Mouse (Mus musculus) sigmoid colon, adult 10 weeks (tissue): ENCODE measurements around the gene Dbn1. TPM values are rescaled to one million over a fixed set of nuclear protein-coding genes. Genes with fewer than 3 reads are reported as not detected.

Experiments used
- polyA plus RNA-seq: library from polyadenylated mRNA; stranded (reverse); fragments of 350-450 nt; fragmentation: Illumina TruSeq; extraction: RNeasy Lipid Tissue Mini Kit (QIAGEN cat#74804); gene quantifications from one replicate; pipeline ENCODE4 v1.2.3, GENCODE M21; 2014; ENCODE audit warnings: low read depth, low replicate concordance

Dbn1 gene
- 0.98 TPM for polyA plus RNA-seq

DNA sequence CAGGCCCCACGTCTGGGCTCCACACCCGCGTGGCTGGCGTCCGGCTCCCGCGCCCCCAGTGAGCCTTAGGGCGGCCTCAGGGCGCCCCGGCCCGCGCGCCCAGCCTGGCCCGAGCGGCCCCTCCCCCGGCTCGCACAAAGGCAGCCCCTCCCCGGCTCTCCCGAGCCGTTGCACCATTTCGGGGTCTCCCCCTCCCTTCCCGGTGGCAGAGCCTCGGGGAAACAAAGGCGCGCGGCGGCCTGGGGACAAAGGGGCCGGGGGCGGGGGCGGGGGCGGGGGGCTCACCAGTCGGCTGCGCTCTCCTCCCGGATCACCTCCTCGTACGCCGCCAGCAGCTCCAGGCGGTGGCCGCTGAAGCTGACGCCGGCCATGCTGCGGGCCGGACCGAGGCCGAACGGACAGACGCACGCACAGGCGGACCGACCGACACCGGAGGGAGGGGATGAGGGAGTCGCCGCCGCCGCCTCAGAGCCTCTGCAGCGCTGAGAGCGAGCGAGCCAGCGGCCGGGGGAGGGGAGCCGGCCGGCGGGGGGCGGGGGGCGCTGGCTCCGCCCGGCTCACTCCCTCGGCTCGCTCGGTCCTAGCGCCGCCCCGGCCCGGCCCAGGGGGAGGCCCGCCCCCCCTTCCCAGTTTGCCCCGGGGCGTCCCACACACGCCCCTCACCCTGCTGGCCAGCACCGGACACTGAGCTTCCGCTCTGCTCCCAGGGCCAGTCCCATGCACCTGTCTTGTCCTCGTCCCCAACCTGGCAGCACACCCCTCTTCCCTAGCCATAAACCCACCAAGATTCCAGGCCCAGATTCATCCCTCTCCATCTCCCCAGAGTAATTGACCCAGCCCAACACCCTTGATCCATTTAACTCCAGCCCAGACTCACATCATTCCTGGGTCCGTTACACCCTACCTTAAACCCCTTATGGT, at the start of gene Dbn1:
Gene Dbn1, minus strand, starts transcription at position 534 of the 921 bp plus-strand sequence.

DNA sequence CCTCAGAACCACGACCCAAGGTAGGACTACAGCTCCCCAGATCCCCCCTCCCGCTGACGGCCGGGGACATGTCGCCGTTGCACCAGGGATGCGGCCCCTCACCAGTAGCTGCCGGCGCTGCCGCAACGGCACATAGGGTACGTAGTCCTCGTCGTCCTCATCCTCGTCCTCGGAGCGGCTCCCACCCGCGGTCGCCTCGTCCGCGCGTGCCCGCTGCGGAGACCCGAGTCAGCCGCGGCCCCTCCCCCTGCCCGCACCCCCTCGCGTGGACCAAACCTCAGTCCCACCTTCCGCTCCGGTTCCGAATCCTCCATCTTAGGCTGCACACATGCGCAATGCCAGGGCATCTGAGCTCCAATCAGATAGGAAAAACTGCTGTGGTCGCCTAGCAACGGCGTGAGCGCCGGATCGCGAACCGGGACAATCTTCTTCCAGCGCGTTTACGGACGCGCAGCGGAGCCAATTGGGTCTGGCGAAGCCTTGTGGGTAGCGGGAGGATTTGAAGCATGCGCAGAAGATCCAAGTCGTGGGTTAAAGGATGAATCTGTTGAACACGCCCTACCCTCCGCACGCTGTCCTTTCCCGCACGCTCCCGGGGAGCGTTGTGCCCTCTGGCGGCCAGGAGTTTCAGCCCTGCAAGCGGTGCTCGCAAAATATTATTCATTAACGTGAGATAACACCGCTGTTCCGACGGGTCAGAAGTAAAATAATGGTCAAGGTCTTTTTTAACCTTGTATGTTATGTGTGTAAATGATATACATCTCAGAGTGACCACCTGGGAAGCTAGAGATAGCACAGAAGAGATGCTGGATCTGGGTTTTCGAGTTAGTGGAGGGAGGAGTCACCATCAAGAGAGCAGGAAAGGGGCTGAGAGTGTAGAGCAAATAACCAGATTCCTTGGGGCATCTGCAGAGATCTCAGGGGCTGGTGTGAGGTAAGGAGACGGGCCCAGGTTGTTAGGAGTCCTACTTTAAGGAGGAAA, 48.6 kb upstream of the Dbn1 start, which contains the start of gene Ddx41:
Gene Ddx41, minus strand, starts transcription at position 465 of the 982 bp plus-strand sequence.

DNA sequence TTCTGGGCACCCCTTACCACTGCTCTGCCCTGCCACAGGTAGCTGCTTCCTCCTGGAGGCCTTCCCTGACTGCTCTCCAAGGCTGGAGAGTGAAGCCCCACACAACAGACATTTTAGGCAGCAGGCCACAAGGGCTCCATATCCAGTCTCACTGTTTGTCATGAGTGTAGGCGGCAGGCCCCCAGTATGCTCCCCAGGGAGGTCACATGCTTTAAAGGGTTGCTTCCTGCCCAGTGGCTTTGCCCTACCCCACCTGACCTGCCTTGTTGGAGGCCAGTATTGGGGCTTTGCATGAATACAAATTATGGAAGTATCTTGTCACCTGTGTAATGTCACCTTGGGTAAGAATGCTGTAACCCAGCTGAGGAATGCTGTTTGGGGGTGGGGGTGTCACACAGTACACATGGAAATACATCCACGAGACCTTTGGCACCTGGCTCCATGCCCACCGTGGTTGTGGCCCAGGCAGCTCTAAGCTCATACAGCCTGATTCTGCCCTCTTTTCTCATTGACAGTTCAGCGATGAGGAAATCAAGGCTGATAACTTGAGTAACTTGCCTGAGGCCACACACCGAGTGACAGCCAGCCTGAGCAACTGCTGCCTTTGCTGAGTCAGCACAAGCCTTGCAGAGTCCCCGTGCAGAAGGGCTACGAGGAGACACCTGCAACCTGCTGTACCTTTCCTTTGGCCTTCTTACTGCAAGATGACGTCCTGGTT, 41.4 kb upstream of the Dbn1 start, which contains the start of gene Dok3:
Gene Dok3, minus strand, starts transcription at position 99 of the 718 bp plus-strand sequence.

DNA sequence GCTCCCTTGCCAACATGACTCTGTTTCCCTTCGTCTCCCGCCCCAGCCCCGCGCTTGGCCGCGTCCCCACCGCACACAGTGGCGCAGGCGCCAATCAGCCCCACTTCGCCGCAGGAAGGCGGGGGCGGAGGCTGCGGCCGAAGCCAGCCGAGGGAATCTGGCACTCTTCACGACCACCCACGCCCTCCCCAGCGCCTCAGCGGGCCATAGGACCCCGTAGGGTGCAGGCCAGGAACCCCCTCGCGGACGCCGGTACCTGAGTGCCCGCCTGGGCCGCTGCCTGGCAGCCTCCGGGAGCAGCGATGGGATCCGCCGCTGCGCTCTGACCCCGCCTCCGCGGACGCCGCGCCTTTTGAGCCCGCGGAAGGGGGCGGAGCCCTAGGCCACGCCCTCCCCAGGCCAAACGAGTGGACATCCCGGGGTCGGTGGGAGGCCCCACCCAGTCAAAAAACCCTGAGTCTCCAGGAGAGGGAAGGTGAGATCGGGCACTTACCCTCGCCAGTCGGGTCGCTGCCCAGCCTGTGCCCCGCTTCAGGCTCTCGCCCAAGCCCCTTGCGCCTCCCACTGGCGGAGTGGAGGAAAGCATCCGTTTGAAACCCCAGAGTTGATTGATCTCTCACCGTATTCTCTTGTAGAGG, 25.3 kb upstream of the Dbn1 start, which contains the start of gene Pdlim7:
Gene Pdlim7, minus strand, starts transcription at position 566 of the 638 bp plus-strand sequence.

DNA sequence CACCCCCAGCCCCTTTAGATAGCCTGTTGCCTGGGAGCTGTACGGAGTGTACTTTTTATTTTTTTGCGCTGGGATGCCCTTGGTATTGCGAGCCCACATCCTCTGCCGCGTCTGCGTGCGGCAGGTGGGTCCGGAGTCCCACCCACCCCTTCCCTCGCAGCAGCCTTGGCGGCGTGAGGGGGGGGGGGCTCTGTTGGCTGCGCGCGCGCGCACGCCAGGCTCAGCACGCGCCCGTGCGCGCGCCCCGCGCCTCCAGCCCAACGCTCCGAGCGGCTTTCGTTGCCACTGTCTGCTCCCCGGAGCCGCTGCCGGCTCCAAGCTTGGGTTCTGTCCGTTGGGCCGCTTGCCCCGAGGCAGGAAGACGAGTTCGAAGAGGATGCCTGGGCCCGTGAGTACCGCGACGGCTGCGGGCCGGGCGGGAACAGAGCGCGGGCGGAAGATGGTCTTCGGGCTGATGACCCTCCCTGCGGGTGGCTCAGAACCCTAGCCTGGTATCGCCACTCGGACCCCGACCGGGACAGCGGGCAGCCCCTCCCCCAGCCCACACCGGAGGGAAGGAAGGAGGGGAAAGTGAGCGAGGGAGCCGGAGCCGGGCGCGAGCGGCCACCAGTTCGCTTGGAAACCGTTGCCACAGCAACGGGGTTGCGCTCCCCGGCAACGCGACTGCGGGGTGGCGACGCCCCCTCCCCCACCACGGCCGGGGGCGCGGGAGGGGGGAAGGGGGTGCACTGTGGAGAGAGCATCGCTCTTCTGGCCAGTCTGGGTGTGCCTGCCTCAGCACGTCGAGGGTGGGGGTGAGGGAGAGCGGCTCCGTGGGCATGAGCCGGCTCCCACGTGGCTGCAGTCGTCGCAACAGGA, 23.7 kb downstream of the Dbn1 start, which contains the start of gene Prr7:
Gene Prr7, plus strand, starts transcription at position 241 of the 858 bp plus-strand sequence.

DNA sequence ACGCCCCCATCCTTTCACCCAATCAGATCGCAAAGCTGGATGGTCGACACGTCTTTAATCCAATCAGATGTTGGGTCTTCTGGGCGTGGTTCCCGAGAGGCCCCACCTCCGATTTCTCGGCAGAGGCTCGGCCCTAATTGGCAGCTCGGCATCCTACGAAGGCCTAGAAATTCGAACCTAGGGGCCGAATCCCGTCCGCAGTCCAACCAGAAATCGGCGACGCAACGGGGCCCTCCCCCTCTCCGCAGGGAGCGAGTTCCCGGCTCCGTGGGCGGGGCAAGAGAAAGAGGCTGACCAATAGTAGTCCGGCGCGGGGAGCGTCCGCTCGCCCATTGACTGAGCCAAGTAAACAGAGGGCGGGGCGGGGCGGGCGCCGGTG, 43.0 kb downstream of the Dbn1 start, which contains the start of gene Grk6:
Gene Grk6, plus strand, starts transcription at position 136 of the 379 bp plus-strand sequence.

DNA sequence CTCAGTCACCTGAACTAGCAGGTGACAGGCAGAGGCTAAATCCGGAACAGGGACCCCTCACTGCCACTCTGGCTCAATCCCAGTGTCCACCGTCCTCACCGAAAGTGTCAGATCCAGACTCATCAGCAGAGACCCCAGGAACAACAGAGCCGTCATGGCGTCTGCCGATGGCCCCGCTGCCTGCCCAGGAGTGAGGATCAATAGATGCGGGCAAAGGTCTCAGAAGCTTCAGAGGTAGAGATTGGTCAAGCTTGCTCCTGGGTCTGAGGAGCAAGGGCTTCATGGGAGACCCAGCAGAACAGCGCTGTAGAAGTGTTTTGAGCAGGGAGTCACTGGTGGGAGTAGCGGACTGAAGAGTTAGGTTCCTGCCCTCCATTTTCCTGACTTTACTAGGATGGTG, 61.3 kb downstream of the Dbn1 start, which contains the start of gene F12:
Gene F12, minus strand, starts transcription at position 181 of the 400 bp plus-strand sequence.

Other genes with a start within 250 kb of the Dbn1 start
- gene Prelid1, start 167.6 kb downstream of the Dbn1 start, polyA plus RNA-seq = 10.2 TPM
- 13.6 TPM for gene Rab24, start 166.2 kb downstream of the Dbn1 start, polyA plus RNA-seq
- not detected for gene Mxd3, start 158.3 kb downstream of the Dbn1 start, polyA plus RNA-seq
- 29.8 TPM for gene Lman2, start 125.3 kb downstream of the Dbn1 start, polyA plus RNA-seq
- gene Rgs14, start 118.4 kb downstream of the Dbn1 start, polyA plus RNA-seq = not detected
- not detected for gene Slc34a1, start 89.9 kb downstream of the Dbn1 start, polyA plus RNA-seq
- gene Pfn3, start 72.9 kb downstream of the Dbn1 start, polyA plus RNA-seq = not detected
- not detected for gene F12, start 61.3 kb downstream of the Dbn1 start, polyA plus RNA-seq
- gene Grk6, start 43.0 kb downstream of the Dbn1 start, polyA plus RNA-seq = 10.4 TPM
- gene Prr7, start 23.8 kb downstream of the Dbn1 start, polyA plus RNA-seq = not detected
- 1.1 TPM for gene Pdlim7, start 25.6 kb upstream of the Dbn1 start, polyA plus RNA-seq
- gene Dok3, start 41.2 kb upstream of the Dbn1 start, polyA plus RNA-seq = 0.35 TPM
- gene Ddx41, start 48.5 kb upstream of the Dbn1 start, polyA plus RNA-seq = 1.0 TPM
- gene Fam193b, start 83.0 kb upstream of the Dbn1 start, polyA plus RNA-seq = 7.6 TPM
- gene Tmed9, start 85.6 kb upstream of the Dbn1 start, polyA plus RNA-seq = 57.2 TPM
- gene B4galt7, start 111.8 kb upstream of the Dbn1 start, polyA plus RNA-seq = 3.3 TPM
- 57.1 TPM for gene Caml, start 134.9 kb upstream of the Dbn1 start, polyA plus RNA-seq
- 91.2 TPM for gene Ddx46, start 146.9 kb upstream of the Dbn1 start, polyA plus RNA-seq
- gene B230219D22Rik, start 205.0 kb upstream of the Dbn1 start, polyA plus RNA-seq = 129 TPM
- gene Txndc15, start 226.5 kb upstream of the Dbn1 start, polyA plus RNA-seq = 84.2 TPM
- gene Pcbd2, start 239.3 kb upstream of the Dbn1 start, polyA plus RNA-seq = 12.6 TPM